Mouse (Mus musculus) heart, adult 8-10 months (tissue): Measurements from ENCODE around the gene Camkmt. TPM values are rescaled to one million over a fixed set of nuclear protein-coding genes. Genes with fewer than 3 reads are reported as not detected.

Experiments
- DNase-seq: peaks from one replicate; pipeline ENCODE4 v3.0.0; 2022; ENCODE audit warnings: low spot score
- total RNA-seq, 4 experiments: library from RNA; stranded (reverse); gene quantifications; 2 replicates each; pipeline ENCODE4 v1.2.4; 2022

Camkmt gene
- total RNA-seq, 4 experiments from 2014 or later = 2.8 to 4.1 (median 3.2) TPM

GRCm38 (mm10) chr17:85461577-85461976 lies 371.2 kb downstream of the Camkmt start:
- DNase-seq = no peak

GRCm38 (mm10) chr17:85463497-85464392 lies 373.4 kb downstream of the Camkmt start:
- no peak for DNase-seq

- no peak for DNase-seq
These were observed 374.4 kb downstream of the Camkmt start for GRCm38 (mm10) chr17:85464466-85465411.

GRCm38 (mm10) chr17:85469776-85470175 lies 379.4 kb downstream of the Camkmt start:
- no peak for DNase-seq

GRCm38 (mm10) chr17:85472687-85473202 lies 382.4 kb downstream of the Camkmt start:
- no peak for DNase-seq

- no peak for DNase-seq
These were observed 382.9 kb downstream of the Camkmt start for GRCm38 (mm10) chr17:85473217-85473616.

GRCm38 (mm10) chr17:85473881-85474280 lies 383.5 kb downstream of the Camkmt start:
- DNase-seq = no peak

- DNase-seq = no peak
These were observed 390.9 kb downstream of the Camkmt start for GRCm38 (mm10) chr17:85481241-85481640.

GRCm38 (mm10) chr17:85483086-85483485 lies 392.7 kb downstream of the Camkmt start:
- DNase-seq = no peak

- no peak for DNase-seq
These were observed 393.7 kb downstream of the Camkmt start for GRCm38 (mm10) chr17:85484015-85484414.

GRCm38 (mm10) chr17:85484526-85484925 lies 394.2 kb downstream of the Camkmt start:
- DNase-seq = no peak

GRCm38 (mm10) chr17:85485065-85485945 lies 395.0 kb downstream of the Camkmt start:
- DNase-seq = no peak

GRCm38 (mm10) chr17:85485946-85486533 lies 395.7 kb downstream of the Camkmt start:
- DNase-seq = no peak

- no peak for DNase-seq
These were observed 396.5 kb downstream of the Camkmt start for GRCm38 (mm10) chr17:85486585-85487480.

- DNase-seq = no peak
These were observed 397.2 kb downstream of the Camkmt start for GRCm38 (mm10) chr17:85487531-85487930.

- DNase-seq = peak; percentile 15
These were observed 398.5 kb downstream of the Camkmt start for GRCm38 (mm10) chr17:85488601-85489487.

- DNase-seq = no peak
These were observed 399.2 kb downstream of the Camkmt start for GRCm38 (mm10) chr17:85489488-85489980.

- no peak for DNase-seq
These were observed 401.1 kb downstream of the Camkmt start for GRCm38 (mm10) chr17:85491491-85491890.
